In genomic region chr11:82080865-82081264, GRCm38 (mm10) we compare ENCODE assay signal across 27 mouse cellular contexts. TPM values are rescaled to one million over a fixed set of nuclear protein-coding genes. Genes with fewer than 3 reads are reported as not detected.
"Had no signal": no experiment of that assay in that cellular context is flagged by ENCODE, and none has a peak within 500 bp of the region (broad histone marks: within the 10 kb centered on the region; RNA-seq: fewer than 3 reads in every experiment).

No protein-coding gene starts in this region.

- H3K4me3 ChIP-seq: lung, embryonic 15.5 days; megakaryocyte, embryonic 14.5 days; midbrain, embryonic 13.5 days; midbrain, embryonic 15.5 days; neural tube, embryonic 13.5 days; neural tube, embryonic 15.5 days had no signal

- H3K27ac ChIP-seq: lung, embryonic 15.5 days; macrophage; midbrain, embryonic 13.5 days; midbrain, embryonic 15.5 days; neural tube, embryonic 13.5 days; neural tube, embryonic 15.5 days had no signal

- H3K4me1 ChIP-seq: lung, embryonic 15.5 days; megakaryocyte, embryonic 14.5 days; midbrain, embryonic 13.5 days; midbrain, embryonic 15.5 days; neural tube, embryonic 13.5 days; neural tube, embryonic 15.5 days had no signal

- H3K36me3 ChIP-seq: lung, embryonic 15.5 days; midbrain, embryonic 13.5 days; midbrain, embryonic 15.5 days; neural tube, embryonic 13.5 days; neural tube, embryonic 15.5 days had no signal

- H3K4me2 ChIP-seq: lung, embryonic 15.5 days; midbrain, embryonic 11.5 days; midbrain, embryonic 13.5 days; midbrain, embryonic 15.5 days; neural tube, embryonic 13.5 days; neural tube, embryonic 15.5 days had no signal

- DNase-seq: liver, postnatal 0 days; lung, adult 2 months; lung, postnatal 10 days; retina, postnatal 1 day; right cerebral cortex, adult 18-20 months; right cerebral cortex, postnatal 25 days; right cerebral cortex, postnatal 4 days; spleen, adult 18-20 months; thymus, adult 18-20 months; thymus, postnatal 14 days; thymus, postnatal 36 days had no signal

- H3K9ac ChIP-seq: liver, postnatal 0 days; lung, embryonic 15.5 days; midbrain, embryonic 13.5 days; midbrain, embryonic 15.5 days; neural tube, embryonic 13.5 days; neural tube, embryonic 15.5 days had no signal

- H3K27me3 ChIP-seq: lung, embryonic 15.5 days; megakaryocyte, embryonic 14.5 days; midbrain, embryonic 13.5 days; midbrain, embryonic 15.5 days; neural tube, embryonic 13.5 days; neural tube, embryonic 15.5 days had no signal

- H3K9me3 ChIP-seq: lung, embryonic 15.5 days; midbrain, embryonic 13.5 days; midbrain, embryonic 15.5 days; neural tube, embryonic 13.5 days; neural tube, embryonic 15.5 days had no signal

RNA-seq across cellular contexts. Expression of gene Ccl12, which starts 20.8 kb away (rescaled TPM):
- total RNA-seq: megakaryocyte progenitor cell, adult 5-6 weeks; monocyte, adult 5-6 weeks had no signal

RNA-seq across cellular contexts. Expression of gene Ccl11, which starts 23.2 kb away (rescaled TPM):
- total RNA-seq: megakaryocyte progenitor cell, adult 5-6 weeks; midbrain, postnatal 0 days; monocyte, adult 5-6 weeks had no signal
- polyA plus RNA-seq: liver, postnatal 0 days; macrophage; midbrain, embryonic 11.5 days; midbrain, embryonic 13.5 days; midbrain, embryonic 15.5 days had no signal

RNA-seq across cellular contexts. Expression of gene Ccl8, which starts 34.1 kb away (rescaled TPM):
- total RNA-seq: megakaryocyte progenitor cell, adult 5-6 weeks; midbrain, postnatal 0 days; monocyte, adult 5-6 weeks had no signal
- polyA plus RNA-seq: lung, embryonic 15.5 days; midbrain, embryonic 11.5 days; midbrain, embryonic 13.5 days; midbrain, embryonic 15.5 days; midbrain, postnatal 0 days; neural tube, embryonic 11.5 days; neural tube, embryonic 13.5 days; neural tube, embryonic 15.5 days; stomach, embryonic 14.5 days; stomach, embryonic 16.5 days had no signal

RNA-seq across cellular contexts. Expression of gene Ccl7, which starts 35.4 kb away (rescaled TPM):
- total RNA-seq: megakaryocyte progenitor cell, adult 5-6 weeks; monocyte, adult 5-6 weeks had no signal

RNA-seq across cellular contexts. Expression of gene Gm17268, which starts 42.5 kb away (rescaled TPM):
- total RNA-seq: megakaryocyte progenitor cell, adult 5-6 weeks; midbrain, postnatal 0 days; monocyte, adult 5-6 weeks had no signal
- polyA plus RNA-seq: liver, postnatal 0 days; lung, adult 2 months; lung, embryonic 15.5 days; macrophage; midbrain, embryonic 11.5 days; midbrain, embryonic 13.5 days; midbrain, embryonic 15.5 days; midbrain, postnatal 0 days; neural tube, embryonic 11.5 days; neural tube, embryonic 13.5 days; neural tube, embryonic 15.5 days; small intestine, adult 2 months; stomach, embryonic 14.5 days; stomach, embryonic 16.5 days; thymus, postnatal 0 days had no signal
